Mouse (Mus musculus): ENCODE results near the gene Slc12a3. TPM values are rescaled to one million over a fixed set of nuclear protein-coding genes. Genes with fewer than 3 reads are reported as not detected.

Slc12a3 gene
- polyA plus RNA-seq, 1 experiment from 2014 or later, result 0.10 TPM

DNA sequence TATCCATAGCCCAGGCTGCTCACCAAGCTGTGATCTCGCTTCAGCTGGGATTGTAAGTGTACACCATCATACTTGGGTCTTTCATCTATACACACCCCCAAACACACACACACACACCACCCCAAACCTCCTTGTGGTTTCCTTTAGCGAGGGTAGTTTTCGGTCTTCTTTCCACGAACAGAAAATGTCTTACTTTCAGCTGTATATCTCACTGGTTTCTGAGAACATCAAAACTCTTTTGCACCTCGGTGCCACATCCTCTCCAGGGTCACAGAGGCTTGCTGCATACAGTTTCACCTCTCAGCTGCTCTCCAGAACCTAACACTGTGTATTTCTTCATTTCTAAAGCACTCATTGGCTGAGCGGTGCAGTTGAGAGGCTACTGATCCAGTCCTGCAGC lies 84.5 kb downstream of the Slc12a3 start:
- H3K27ac ChIP-seq (replicated peaks), result no peak overlapping the region
- TF ChIP-seq CTCF (IDR thresholded peaks at IDR 0.05; ENCODE audit: low read depth), result no peak
- no peak for TF ChIP-seq EP300 (optimal IDR thresholded peaks at IDR 0.05)
- H3K4me3 ChIP-seq (ENCODE audit: low read depth, low read length), result no peak overlapping the region
- H3K36me3 ChIP-seq (ENCODE audit: control insufficient read depth, insufficient read depth, low read length), result no peaks in the 10 kb centered on the region
- no peaks in the 10 kb centered on the region for H3K9me3 ChIP-seq (ENCODE audit: control insufficient read depth, low read length)
- H3K4me2 ChIP-seq (replicated peaks; ENCODE audit: low read depth), result no peak overlapping the region
- WGBS, result 80% methylated on average over 6 of the region's 6 CpGs
- DNase-seq (ENCODE audit: low spot score), result no peak
- no peaks in the 10 kb centered on the region for H3K4me1 ChIP-seq (replicated peaks; ENCODE audit: control insufficient read depth, insufficient read depth)
- no peak for ATAC-seq (ENCODE audit: low FRiP score, low TSS enrichment)
- no peak overlapping the region for H3K9ac ChIP-seq (ENCODE audit: low read length)
- H3K27me3 ChIP-seq (ENCODE audit: control insufficient read depth, insufficient read depth, low read length), result no peaks in the 10 kb centered on the region

DNA sequence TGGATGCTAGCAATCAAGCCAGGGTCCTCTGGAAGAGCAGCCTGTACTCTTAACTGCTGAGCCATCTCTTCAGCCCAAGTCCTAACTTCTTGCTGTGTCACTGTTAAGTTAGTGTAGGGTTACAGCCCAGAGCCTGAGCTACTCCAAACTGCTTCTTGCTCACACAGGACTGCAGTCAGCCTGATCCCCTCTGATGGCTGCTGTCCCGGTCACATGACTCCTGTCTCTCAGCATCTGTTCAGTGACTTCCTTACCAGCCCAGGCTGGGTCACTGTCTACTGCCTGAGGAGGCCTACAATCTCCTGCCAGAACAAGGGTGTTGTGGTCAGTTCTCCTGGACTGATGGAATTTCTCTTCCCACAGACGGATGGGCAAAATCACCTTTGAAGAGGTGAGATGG lies 86.2 kb downstream of the Slc12a3 start:
- Histone ChIP-seq H3K4me2 (replicated peaks; ENCODE audit: low read depth) (no peak overlapping the region), H3K27me3 (ENCODE audit: control insufficient read depth, insufficient read depth, low read length) (no peaks in the 10 kb centered on the region), H3K4me3 (ENCODE audit: low read depth, low read length) (no peak overlapping the region), H3K27ac (replicated peaks) (no peak overlapping the region), H3K36me3 (ENCODE audit: control insufficient read depth, insufficient read depth, low read length) (no peaks in the 10 kb centered on the region), H3K9ac (ENCODE audit: low read length) (no peak overlapping the region), H3K9me3 (ENCODE audit: control insufficient read depth, low read length) (no peaks in the 10 kb centered on the region), H3K4me1 (replicated peaks; ENCODE audit: control insufficient read depth, insufficient read depth) (no peaks in the 10 kb centered on the region)
- 60% methylated on average over 2 of the region's 2 CpGs for WGBS
- no peak for DNase-seq (ENCODE audit: low spot score)
- TF ChIP-seq CTCF (IDR thresholded peaks at IDR 0.05; ENCODE audit: low read depth) (no peak), EP300 (optimal IDR thresholded peaks at IDR 0.05) (no peak)
- no peak for ATAC-seq (ENCODE audit: low FRiP score, low TSS enrichment)

MicroRNAs within 50 kb of the gene (microRNA counts, 519-probe panel; counts per million panel counts)
- 4,323 counts per million, percentile 38 among the panel's probes with 10 or more counts for microRNA mmu-miR-138

Small RNA genes lying within 50 kb of the gene (microRNA-seq; reads per million reads assigned to microRNA genes)
- gene Mir138-2, result 48.2 reads per million, percentile 35 among the genes with 10 or more reads in this experiment

Other genes with a start within 250 kb of the Slc12a3 start
- 5.9 and 6.9 TPM in 2 replicates for gene Bbs2, start 230.3 kb upstream of the Slc12a3 start, polyA plus RNA-seq (2015; fragmentation: Nextera tagmentation; extraction: Ambion mirVana)
- gene Mt4, start 192.0 kb upstream of the Slc12a3 start, polyA plus RNA-seq (2015; fragmentation: Nextera tagmentation; extraction: Ambion mirVana), result 79.7 and 84.9 TPM in 2 replicates
- 4.1 and 5.3 TPM in 2 replicates for gene Mt3, start 176.6 kb upstream of the Slc12a3 start, polyA plus RNA-seq (2015; fragmentation: Nextera tagmentation; extraction: Ambion mirVana)
- gene Mt2, start 156.5 kb upstream of the Slc12a3 start, polyA plus RNA-seq (2015; fragmentation: Nextera tagmentation; extraction: Ambion mirVana), result 570 and 681 TPM in 2 replicates
- gene Mt1, start 150.1 kb upstream of the Slc12a3 start, polyA plus RNA-seq (2015; fragmentation: Nextera tagmentation; extraction: Ambion mirVana), result 1,909 and 2,218 TPM in 2 replicates
- 26.2 and 28.1 TPM in 2 replicates for gene Nup93, start 114.6 kb upstream of the Slc12a3 start, polyA plus RNA-seq (2015; fragmentation: Nextera tagmentation; extraction: Ambion mirVana)
- 224 and 255 TPM in 2 replicates for gene Herpud1, start 57.2 kb downstream of the Slc12a3 start, polyA plus RNA-seq (2015; fragmentation: Nextera tagmentation; extraction: Ambion mirVana)
- gene Nlrc5, start 105.2 kb downstream of the Slc12a3 start, polyA plus RNA-seq (2015; fragmentation: Nextera tagmentation; extraction: Ambion mirVana), result 0.44 and 0.62 TPM in 2 replicates
- gene Cpne2, start 203.8 kb downstream of the Slc12a3 start, polyA plus RNA-seq (2015; fragmentation: Nextera tagmentation; extraction: Ambion mirVana), result 6.2 and 7.9 TPM in 2 replicates

All from stomach, postnatal 0 days (tissue).